Mouse (Mus musculus): ENCODE measurements around the gene Fas.
A peak's percentile ranks its signal among the peaks of the same experiment; 100 is the strongest.

Fas gene

GRCm38 (mm10) chr19:34289948-34290789, at the start of gene Fas:
Fas (plus strand) TSS chr19:34290666.
- peak; percentile 63 for DNase-seq (ENCODE audit: low read depth, low spot score)

- DNase-seq (ENCODE audit: low read depth, low spot score): peak; percentile 49
Observed at GRCm38 (mm10) chr19:34241247-34241915, 49.1 kb upstream of the Fas start.

- DNase-seq (ENCODE audit: low read depth, low spot score): no peak
Observed at GRCm38 (mm10) chr19:34242925-34243324, 47.5 kb upstream of the Fas start.

- peak; percentile 79 for DNase-seq (ENCODE audit: low read depth, low spot score)
Observed at GRCm38 (mm10) chr19:34244056-34244455, 46.4 kb upstream of the Fas start.

- no peak for DNase-seq (ENCODE audit: low read depth, low spot score)
Observed at GRCm38 (mm10) chr19:34248558-34248957, 41.9 kb upstream of the Fas start.

GRCm38 (mm10) chr19:34250621-34251020, 39.8 kb upstream of the Fas start:
- DNase-seq (ENCODE audit: low read depth, low spot score): no peak

GRCm38 (mm10) chr19:34251900-34252299, 38.6 kb upstream of the Fas start:
- no peak for DNase-seq (ENCODE audit: low read depth, low spot score)

- no peak for DNase-seq (ENCODE audit: low read depth, low spot score)
Observed at GRCm38 (mm10) chr19:34252450-34252849, 38.0 kb upstream of the Fas start.

GRCm38 (mm10) chr19:34254101-34254879, 36.2 kb upstream of the Fas start:
- DNase-seq (ENCODE audit: low read depth, low spot score): no peak

- no peak for DNase-seq (ENCODE audit: low read depth, low spot score)
Observed at GRCm38 (mm10) chr19:34254880-34255681, 35.4 kb upstream of the Fas start, which contains the start of gene Acta2. Acta2 (minus strand) TSS chr19:34255590.

GRCm38 (mm10) chr19:34256149-34256548, 34.3 kb upstream of the Fas start:
- DNase-seq (ENCODE audit: low read depth, low spot score): no peak

GRCm38 (mm10) chr19:34256936-34257335, 33.5 kb upstream of the Fas start:
- DNase-seq (ENCODE audit: low read depth, low spot score): no peak

- DNase-seq (ENCODE audit: low read depth, low spot score): no peak
Observed at GRCm38 (mm10) chr19:34262273-34262974, 28.0 kb upstream of the Fas start.

- no peak for DNase-seq (ENCODE audit: low read depth, low spot score)
Observed at GRCm38 (mm10) chr19:34265604-34266193, 24.8 kb upstream of the Fas start.

GRCm38 (mm10) chr19:34268991-34269390, 21.5 kb upstream of the Fas start:
- no peak for DNase-seq (ENCODE audit: low read depth, low spot score)

- DNase-seq (ENCODE audit: low read depth, low spot score): peak; percentile 57
Observed at GRCm38 (mm10) chr19:34270106-34270726, 20.2 kb upstream of the Fas start.

- DNase-seq (ENCODE audit: low read depth, low spot score): no peak
Observed at GRCm38 (mm10) chr19:34270824-34271464, 19.5 kb upstream of the Fas start.

- DNase-seq (ENCODE audit: low read depth, low spot score): no peak
Observed at GRCm38 (mm10) chr19:34273073-34273472, 17.4 kb upstream of the Fas start.

GRCm38 (mm10) chr19:34278078-34278477, 12.4 kb upstream of the Fas start:
- DNase-seq (ENCODE audit: low read depth, low spot score): no peak

All from ZHBTc4 (cell line).